Mouse (Mus musculus) lung, adult 2 months (tissue): Measurements from ENCODE around the gene Tfip11.

Experiments used
- CTCF ChIP-seq: fragments of 200-500 bp; IDR thresholded peaks from 2 replicates; pipeline ENCODE4 v1.5.1; 2011; ENCODE audit warnings: mild to moderate bottlenecking, low read length, control low read depth; ENCODE audit not compliant: insufficient read depth
- POLR2A ChIP-seq: fragments of 200-500 bp; IDR thresholded peaks from 2 replicates; pipeline ENCODE4 v1.6.1; 2011; ENCODE audit warnings: low read depth, mild to moderate bottlenecking, control low read depth, low read length, borderline replicate concordance; ENCODE audit errors: extremely low read depth

GRCm38 (mm10) chr5:112355910-112356309 is 29.8 kb downstream of the Tfip11 start, which contains the start of gene Gm6583:
- TF ChIP-seq POLR2A (no peak), CTCF (no peak)
